Mouse (Mus musculus) bone marrow macrophage, adult 2 months (primary cell): ENCODE data around the gene Fadd.

Experiments
- CTCF ChIP-seq: IDR thresholded peaks from 2 replicates; pipeline ENCODE4 v1.5.1; 2012; ENCODE audit warnings: low read depth, mild to moderate bottlenecking, low read length, moderate library complexity
- POLR2A ChIP-seq: IDR thresholded peaks from 2 replicates; pipeline ENCODE4 v1.6.1; 2012; ENCODE audit warnings: mild to moderate bottlenecking, low read depth, low read length, borderline replicate concordance

GRCm38 (mm10) chr7:144539146-144539545 is 43.1 kb downstream of the Fadd start:
- TF ChIP-seq POLR2A (no peak), CTCF (no peak)
